Mouse (Mus musculus) 416B (cell line): ENCODE measurements at regions not wholly inside any gene's neighbourhood (a gene's known extent, or its start where the extent isn't known, plus 50 kb on each side); places are given as distances from the start of the nearest gene placed in this dataset.
"Not testable (repeated sequence)": the region's sequence is repeated elsewhere in the genome, so short reads cannot be mapped to it uniquely, and the experiment has no call there.

Experiments used
- DNase-seq: peaks from one replicate; pipeline ENCODE4 v3.0.0; 2011; ENCODE audit warnings: low read depth

DNA sequence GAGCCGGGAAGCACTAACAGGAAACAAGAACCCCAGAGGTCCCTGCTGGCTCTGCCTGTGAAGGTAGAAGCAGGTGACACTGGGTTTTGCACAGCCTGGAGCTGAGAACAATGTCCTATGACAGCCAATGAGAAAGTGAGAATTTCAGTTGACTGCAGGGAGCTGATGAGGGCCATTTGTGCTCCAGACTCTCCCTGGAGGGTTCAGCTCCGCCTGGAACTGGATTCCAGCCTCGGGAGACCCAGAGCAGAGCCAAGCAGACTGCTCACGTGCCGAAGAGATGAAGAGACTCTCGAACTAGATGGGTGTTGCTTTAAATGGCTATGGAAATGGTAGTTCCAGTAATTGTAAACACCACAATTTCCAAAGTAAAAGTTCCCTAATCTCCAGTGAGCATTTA, 93.5 kb downstream of the Cand1 start:
- DNase-seq, result no peak

DNA sequence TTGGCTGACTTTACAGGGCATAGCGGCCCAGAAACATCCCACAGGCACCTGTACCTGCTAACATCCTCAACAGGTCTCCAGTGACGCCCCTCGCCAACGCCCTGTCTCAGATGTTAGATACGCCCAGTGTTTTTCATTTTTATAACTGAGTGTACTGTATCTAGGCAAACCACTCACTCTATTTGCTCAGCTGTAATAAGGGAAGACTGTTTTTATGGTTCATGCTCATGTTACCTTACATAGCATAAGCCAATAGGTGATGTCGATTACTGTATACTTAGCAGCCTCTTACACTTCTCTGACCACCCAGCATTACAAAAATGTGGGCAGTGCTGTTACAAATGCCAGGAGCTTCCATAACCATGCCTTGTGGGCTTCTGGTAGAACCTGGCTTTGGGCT, 97.0 kb downstream of the Cand1 start:
- no peak for DNase-seq

DNA sequence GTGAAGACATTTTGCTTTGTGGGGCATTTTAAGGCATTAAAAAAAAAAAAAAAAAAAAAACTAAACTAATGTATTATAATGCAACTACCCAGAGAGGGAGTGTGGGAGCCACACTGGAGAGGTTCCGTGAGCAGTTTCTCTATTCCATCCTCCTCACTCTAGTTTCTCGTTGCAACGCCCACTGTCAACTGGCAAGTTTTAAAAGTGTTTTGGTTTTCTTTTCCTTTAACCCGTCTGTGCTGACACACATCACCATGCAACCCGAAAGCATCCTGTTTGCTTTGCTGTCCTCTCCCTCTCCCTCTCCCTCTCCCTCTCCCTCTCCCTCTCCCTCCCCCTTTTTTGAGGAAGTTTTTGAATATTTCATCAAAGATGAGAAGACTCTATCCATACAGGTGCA, 97.5 kb downstream of the Cand1 start:
- DNase-seq, result peak; percentile 28

DNA sequence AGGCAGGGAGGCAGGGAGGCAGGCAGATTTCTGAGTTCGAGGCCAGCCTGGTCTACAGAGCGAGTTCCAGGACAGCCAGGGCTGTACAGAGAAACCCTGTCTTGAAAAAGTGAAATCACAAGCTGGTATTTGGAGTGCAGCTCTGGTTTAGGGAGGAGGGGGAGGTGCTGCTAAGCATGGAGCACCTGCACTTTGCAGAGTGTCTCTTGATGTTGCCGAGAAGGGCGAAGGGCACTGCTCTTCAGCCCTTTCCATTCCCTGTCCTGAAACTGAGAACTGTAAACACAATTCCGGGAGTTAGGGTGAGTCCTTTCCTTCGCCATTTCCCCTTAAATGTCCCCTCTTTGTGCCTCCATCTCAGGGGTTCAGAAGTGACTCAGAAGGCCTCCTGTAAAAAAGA, 101.6 kb downstream of the Cand1 start:
- no peak for DNase-seq

DNA sequence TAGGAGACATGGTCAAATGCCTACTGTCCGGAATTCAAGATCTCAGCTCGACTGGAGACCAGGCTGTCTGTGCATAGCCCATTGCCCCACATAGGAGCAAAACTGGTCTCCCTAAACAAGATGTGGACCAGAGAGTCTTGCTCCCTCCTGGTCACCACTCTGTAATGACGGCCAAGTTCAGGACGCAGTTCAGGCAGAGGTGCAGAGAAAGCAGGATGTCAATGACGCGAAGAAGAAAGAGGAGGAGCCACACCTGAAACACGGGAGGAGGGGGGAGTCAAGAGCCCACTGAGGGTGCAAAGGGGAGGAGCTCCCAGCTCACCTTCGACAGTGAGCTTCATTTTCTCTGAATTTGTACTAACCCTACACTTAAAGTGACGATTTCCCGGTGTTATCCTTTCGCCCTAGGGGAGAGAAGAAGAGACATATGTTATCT, 104.3 kb downstream of the Cand1 start:
- DNase-seq, result no peak

DNA sequence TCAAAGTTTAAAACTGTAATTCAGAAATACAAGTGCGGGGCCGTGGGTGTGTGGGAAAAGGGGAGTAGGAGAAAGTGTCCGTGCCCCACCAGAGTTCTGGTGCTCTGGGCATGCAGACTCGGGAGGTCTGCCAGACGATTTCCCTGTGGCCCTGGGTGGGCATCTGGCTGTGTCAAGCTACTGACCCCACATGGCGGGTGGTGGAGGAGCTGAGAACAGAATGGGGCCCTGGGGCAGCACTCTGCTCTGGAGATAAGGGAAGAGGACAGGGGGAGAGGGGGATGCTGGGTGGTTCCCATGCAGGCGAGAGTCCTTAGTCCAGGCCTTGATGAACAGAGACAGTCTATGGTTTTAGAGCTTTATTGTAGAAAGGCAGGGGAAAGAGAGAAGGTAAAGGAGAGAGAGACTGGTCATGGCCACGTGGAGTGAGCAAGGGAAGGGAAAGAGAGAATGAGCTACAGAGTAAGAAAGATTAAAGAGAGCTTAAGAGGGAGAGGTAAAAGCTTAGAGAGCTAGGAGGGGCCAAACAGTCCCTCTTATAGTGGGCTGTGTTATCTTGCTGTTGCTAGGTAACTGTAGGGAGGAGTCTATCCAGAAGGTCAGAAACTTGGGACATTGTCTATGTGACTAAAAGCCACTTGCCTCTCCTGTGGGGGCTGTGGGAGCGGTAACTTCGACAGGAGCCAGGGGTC, 104.9 kb downstream of the Cand1 start:
- DNase-seq, result no peak

DNA sequence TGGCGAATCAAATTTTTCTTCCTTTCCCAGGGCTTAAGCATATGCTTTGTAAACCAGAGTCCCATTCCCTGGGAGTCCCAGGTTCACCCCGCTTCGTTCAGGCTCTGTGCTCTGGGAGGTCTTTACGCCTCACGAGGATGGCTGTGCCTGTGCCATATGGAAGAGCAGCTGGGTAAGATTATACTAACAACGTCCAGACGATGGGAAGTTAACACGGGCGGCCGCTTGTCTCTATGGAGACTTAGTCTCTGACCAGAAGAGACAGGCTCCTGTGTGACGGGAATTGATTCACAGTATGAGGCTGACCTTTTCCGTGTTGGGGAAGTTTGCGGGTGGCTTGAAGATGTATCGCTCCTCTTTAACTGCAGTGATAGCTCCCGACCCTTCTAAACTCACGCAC, 107.9 kb downstream of the Cand1 start:
- no peak for DNase-seq

DNA sequence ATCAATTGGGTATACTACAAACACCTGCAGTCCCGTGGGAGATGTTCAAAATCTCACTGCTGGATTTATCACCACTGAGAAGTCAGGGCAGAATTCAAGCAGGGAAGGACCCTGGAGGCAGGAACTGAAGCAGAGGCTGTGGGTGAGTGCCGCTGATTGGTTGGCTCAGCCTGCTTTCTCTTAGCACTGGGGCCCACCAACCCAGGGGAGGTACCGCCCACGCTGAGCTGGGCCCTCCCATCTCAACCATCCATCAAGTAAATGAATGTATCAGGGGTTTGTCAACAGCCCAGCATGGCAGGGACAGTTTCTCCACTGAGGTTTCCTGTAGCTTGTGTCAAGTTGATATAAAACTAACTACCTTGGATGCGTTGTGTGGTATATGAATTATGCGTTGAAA, 109.2 kb downstream of the Cand1 start:
- no peak for DNase-seq

DNA sequence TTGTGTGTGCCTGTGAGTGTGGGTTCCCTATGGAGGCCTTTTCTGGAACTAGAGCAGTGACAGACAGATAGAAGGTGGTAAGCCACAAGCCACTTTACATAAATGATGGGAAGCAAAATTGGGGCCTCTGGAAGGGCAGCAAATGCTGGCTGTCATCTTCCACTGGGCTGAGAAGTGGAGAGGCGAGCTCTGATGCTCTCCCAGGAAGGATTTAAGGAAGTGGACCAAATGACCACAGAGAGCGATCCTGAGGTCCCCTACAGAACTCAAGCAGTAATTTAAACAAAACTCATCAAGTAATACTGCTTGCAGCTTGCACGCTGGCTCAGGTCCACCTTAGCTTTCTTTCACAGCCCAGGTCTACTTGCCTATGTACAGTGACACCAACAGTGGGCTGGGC, 111.8 kb downstream of the Cand1 start:
- no peak for DNase-seq

DNA sequence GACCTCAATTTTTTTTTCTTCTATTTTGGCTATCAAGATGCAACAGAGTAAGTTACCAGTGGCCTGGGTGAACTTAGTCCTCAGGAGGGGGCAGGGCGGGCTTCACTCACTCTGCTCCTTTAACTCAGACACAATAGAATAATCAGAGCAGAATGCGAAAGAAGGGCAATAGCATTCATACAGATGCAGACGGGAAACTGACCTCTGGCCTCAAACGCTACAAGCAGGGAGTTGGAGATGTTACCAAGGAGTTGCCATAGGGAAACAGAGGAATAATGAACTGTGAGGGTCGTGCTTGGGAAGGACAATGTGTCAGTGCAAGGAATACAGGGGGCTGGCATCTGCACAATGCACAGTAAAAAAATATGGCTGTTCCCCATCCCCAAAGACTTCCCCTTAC, 116.3 kb downstream of the Cand1 start:
- DNase-seq, result no peak

DNA sequence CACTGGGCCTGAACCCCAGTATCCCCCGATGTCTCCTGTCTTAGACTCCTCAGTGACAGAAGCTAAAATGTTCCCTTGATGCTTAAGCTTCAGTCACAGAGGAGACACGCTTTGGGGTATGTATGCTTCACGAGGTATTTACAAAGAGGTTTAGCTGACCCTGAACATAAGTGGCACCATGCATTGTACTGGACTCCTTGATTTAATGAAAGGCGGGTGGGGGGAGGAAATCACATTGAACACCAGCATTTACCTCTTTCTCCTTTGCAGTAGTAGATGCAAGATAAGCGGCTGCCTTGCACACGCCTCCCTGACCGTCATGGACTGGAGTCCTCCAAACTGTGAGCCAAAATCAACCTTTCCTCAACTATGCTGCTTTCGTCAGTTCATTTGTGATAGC, 117.5 kb downstream of the Cand1 start:
- no peak for DNase-seq

DNA sequence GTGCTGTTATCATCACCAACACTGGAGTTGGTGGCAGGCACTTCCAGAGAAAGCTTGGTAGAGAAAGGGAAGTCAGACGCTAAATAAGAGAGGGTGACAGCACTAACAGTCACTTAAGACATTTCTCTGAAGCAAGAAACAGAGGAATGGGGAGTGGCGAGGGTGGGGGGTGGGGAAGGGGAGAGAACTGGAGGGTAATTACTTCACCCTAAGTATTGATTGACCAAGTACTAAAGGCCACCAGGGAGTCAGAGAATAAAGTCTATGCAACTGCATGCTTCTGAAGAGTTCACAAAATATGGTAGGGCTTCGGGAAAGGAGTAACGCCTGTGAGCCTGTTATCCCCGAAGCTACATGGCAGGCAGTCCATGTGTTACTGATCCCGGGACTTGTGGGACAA, 118.3 kb downstream of the Cand1 start:
- DNase-seq, result no peak

DNA sequence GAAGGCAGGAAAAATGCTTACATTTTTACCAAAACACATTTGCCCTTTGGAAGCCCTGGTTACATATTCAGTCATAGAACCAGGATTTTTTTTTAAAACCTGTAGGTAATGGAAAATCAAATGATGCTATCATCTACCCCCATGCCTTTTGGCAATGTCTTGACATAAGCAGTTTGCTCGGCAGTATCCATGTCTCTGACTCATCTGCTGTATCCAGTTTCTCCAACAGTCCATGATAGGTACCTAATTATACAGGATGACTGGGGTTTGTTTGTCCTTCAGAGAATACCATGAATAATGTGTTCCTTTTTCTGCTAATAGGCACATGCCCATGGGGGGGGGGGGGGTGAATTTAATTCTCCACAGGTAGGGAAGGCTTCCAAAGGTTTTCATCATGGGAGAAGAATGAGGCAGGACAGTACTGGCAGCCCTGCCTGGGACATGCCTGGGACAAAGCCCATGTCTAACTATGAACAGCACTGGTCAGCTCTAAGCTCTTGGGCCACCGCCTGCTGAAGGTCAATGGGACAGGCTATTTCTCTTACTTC, 122.9 kb downstream of the Cand1 start:
- no peak for DNase-seq

DNA sequence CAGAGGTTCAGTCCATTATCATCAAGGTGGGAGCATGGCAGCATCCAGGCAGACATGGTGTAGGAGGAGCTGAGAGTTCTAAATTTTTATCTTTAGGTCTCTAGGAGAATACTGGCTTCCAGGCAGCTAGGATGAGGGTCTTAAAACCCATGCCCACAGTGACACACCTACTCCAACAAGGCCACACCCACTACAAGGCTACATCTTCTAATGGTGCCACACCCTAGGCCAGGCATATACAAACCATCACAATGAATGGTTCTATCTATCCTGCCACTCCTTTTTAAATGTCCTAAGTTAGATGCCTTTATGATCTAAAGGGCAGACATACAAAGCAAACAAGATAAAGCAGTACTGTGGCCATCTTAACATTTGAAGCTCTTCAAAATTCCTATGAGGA, 124.7 kb downstream of the Cand1 start:
- DNase-seq, result not testable (repeated sequence)

DNA sequence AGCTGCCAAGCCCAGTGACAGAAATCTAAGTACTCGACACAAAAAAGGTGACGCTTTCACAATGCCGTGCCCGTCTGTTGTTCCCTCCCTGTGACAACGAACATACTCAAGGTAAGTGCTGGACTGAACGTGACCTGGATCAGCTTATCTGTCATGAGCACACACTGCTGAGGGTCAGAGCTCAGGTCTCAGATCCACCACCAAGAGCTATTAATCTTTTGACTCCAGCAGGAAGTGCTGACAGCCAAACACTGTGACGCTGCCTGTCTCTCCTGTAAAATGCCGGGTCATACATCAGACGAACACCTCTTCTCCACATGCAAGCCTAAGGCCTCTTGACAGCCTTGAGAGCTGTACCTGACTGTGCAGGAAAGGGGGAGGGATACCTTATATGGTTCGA, 125.2 kb downstream of the Cand1 start:
- peak; percentile 77 for DNase-seq

DNA sequence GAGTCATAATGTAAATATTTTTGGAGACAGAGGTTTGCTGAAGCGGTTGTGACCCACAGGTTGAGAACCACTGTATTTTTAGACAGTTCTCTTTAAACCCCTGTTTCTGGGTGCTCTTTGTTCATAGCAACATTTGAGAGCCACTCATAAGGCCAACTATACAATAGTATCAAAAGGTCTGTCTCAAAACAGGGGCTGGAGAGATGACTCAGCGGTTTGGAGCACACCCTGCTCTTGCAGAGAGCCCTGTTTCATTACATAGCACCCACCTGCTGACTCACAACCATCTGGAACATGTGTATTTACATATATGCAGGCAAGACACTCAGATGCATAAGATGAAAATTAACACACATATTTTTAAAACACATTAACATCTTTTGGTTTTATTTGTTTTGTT, 128.0 kb downstream of the Cand1 start:
- DNase-seq, result peak; percentile 81

DNA sequence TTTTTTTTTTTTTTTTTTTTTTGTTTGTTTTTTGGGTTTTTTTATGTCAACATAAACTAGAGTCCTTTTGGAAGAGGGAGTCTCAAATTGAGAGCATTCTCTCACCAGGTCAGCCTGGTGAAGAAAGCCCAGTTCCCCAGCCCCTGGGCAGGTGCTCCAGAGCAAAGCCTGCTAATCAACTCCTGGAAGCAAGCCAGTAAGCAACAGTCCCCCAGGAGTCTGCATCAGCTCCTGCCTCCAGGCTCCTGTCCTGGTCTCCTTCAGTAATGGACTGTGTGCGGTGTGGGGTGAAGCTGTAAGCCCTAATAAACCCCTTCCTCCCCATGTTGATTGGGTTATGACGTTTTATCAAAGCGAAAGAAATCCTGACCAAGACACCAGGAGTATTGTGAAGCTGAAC, 128.4 kb downstream of the Cand1 start:
- no peak for DNase-seq

DNA sequence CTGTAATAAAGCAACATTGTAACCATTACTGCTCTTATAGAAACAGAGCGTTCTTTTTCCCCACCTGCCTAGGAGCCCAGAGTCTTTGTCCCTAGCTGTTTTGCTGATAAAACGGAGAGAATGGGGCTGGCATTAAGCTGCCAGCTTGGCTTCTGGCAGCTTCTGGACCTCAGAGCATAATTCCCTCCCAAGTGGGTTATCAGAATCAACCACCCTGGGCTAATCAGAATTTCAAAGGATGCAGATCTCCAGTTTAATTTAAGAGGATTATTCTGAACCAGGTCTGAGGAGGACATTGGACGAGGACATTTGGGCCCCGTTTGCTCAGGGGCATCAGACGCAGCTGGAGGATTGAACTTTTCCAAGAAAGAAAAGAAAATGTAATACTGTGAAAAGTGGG, 129.2 kb downstream of the Cand1 start:
- no peak for DNase-seq

DNA sequence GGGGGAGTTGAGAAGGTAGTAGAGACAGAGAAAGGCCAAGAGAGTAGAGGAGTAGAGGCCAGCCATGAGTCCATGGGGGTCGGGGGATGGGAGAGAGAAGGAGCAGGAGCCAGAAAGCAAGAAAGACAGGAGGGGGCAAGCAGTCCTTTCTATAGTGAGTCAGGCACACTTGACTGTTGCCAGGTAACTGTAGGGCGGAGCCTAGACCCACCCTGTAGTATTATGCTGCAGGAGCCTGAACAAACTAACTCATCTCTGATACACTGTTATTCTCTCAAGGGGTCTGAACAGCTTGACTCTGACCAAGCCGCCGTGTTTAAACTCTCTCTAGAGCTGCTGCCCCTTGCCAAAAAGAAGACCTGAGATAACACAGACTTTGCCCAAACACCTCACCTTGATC, 130.6 kb downstream of the Cand1 start:
- no peak for DNase-seq

DNA sequence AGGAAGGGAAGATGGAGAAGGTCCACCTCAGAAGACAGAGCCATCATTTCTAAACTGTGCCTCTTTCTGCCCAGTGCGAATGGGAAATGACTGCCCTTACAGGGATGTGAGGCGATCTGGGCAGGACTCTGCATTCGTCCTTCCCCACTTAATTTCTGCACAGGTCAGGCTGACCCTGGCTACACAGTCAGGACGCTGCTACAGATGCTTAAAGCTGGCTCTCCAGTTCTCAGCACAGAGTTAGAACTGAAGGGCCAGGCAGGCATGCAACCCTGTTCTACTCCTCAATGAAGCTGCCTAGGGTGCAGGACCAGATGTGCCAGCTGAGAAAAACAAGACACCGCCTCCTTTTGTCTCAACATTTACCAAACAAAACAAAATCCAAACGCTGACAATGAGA, 132.1 kb downstream of the Cand1 start:
- DNase-seq, result no peak

DNA sequence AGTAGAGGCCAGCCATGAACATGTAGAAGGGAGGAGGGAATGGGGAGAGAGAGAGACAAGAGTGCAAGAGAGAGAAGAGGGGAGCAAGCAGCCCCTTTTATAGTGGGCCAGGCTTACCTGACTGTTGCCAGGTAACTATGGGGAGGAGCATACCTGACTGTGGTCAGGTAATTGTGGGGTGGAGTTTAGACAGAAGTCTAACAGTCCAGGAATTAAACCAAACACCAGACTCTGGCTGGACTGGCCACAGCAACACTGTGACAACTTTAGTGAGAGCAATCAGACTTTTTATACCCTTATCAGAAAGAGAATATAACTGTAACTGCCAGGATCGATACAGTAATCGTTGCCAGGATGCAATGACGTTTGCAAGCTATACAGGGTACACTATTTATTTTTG, 133.8 kb downstream of the Cand1 start:
- DNase-seq, result no peak

DNA sequence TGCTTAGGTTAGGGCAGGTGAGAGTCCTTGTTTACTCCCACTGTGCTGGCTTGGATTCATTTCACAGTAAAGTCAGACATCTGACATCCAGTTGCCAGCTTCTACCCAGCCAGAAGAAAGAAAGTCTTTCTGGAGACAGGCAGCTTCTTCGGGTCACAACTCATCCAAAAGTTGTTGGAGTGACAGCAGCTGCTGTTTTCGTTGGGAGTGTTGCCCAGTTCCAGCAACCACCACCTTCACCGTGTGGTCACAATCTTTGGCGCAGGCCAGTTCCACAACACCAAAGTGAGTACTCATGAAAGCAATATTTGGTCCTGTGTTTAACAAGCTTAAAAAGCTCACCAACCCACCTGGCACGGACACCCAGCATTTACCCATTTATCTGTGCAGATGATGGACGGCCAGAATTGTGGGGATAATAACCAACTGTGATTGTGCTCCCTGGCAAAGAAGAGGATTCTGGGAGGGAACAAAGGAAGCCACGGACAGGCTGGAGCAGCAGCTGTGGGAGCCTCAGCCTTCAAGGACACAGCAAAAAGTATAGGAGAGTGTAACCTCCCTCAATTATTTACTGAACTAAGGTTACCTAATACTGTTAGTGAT, 134.5 kb downstream of the Cand1 start:
- DNase-seq, result no peak

DNA sequence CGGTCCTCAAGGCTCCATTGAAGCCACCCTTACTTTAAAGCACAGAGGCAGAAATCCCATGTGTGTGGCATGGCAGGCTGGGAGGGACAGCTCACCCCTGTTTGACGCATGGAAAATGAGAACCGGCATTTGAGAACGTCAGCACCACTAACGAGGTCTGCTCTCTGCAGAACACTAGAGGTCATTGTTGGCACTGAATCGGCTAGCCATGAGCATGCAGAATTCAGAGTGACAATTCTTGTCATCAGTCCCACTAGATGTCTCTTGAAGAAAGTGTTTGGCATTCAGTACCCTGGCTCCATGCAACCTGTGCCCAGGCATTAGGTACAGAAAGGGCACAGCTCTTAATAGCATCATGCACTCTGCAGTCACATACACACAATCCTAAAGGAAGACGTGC, 139.3 kb downstream of the Cand1 start:
- peak; percentile 61 for DNase-seq
